Mouse (Mus musculus): ENCODE data around the gene Fgd5. TPM values are rescaled to one million over a fixed set of nuclear protein-coding genes. Genes with fewer than 3 reads are reported as not detected.
A peak's percentile ranks its signal among the peaks of the same experiment; 100 is the strongest.

The Fgd5 gene
- polyA plus RNA-seq, 1 experiment, result not detected

- TF ChIP-seq POLR2A (IDR thresholded peaks at IDR 0.05; ENCODE audit: insufficient read depth, low read depth, low read length) (no peak), CTCF (IDR thresholded peaks at IDR 0.05; ENCODE audit: insufficient read depth, low read depth, low read length) (no peak)
- H3K27ac ChIP-seq (ENCODE audit: insufficient read depth, low read depth, low read length), result no peak overlapping the region
- WGBS, result 38% methylated on average over 3 of the region's 3 CpGs
- no peak overlapping the region for H3K4me3 ChIP-seq (ENCODE audit: insufficient read depth, low read depth, low read length)
- peaks cover 3% of the 10 kb centered on the region; the same call in 1 of the 2 replicates for H3K4me1 ChIP-seq (ENCODE audit: control insufficient read depth, insufficient read depth, low read length)
These were observed 59.5 kb downstream of the Fgd5 start for GRCm38 (mm10) chr6:92038158-92038557.

GRCm38 (mm10) chr6:92041271-92041670, 62.6 kb downstream of the Fgd5 start:
- Histone ChIP-seq H3K4me1 (ENCODE audit: control insufficient read depth, insufficient read depth, low read length) (peaks cover 6% of the 10 kb centered on the region; the same call in 1 of the 2 replicates), H3K27ac (ENCODE audit: insufficient read depth, low read depth, low read length) (no peak overlapping the region), H3K4me3 (ENCODE audit: insufficient read depth, low read depth, low read length) (no peak overlapping the region)
- WGBS, result 85% methylated on average over 5 of the region's 5 CpGs
- TF ChIP-seq POLR2A (IDR thresholded peaks at IDR 0.05; ENCODE audit: insufficient read depth, low read depth, low read length) (no peak), CTCF (IDR thresholded peaks at IDR 0.05; ENCODE audit: insufficient read depth, low read depth, low read length) (no peak)

- H3K4me1 ChIP-seq (ENCODE audit: control insufficient read depth, insufficient read depth, low read length), result peaks cover 6% of the 10 kb centered on the region; the same call in 1 of the 2 replicates
- 43% methylated on average over 4 of the region's 4 CpGs for WGBS
- H3K27ac ChIP-seq (ENCODE audit: insufficient read depth, low read depth, low read length), result no peak overlapping the region
- TF ChIP-seq POLR2A (IDR thresholded peaks at IDR 0.05; ENCODE audit: insufficient read depth, low read depth, low read length) (no peak), CTCF (IDR thresholded peaks at IDR 0.05; ENCODE audit: insufficient read depth, low read depth, low read length) (no peak)
- no peak overlapping the region for H3K4me3 ChIP-seq (ENCODE audit: insufficient read depth, low read depth, low read length)
These were observed 63.4 kb downstream of the Fgd5 start for GRCm38 (mm10) chr6:92042055-92042454.

- Histone ChIP-seq H3K4me3 (ENCODE audit: insufficient read depth, low read depth, low read length) (no peak overlapping the region), H3K4me1 (ENCODE audit: control insufficient read depth, insufficient read depth, low read length) (peaks cover 6% of the 10 kb centered on the region; the same call in 1 of the 2 replicates), H3K27ac (ENCODE audit: insufficient read depth, low read depth, low read length) (no peak overlapping the region)
- WGBS, result 58% methylated on average over 1 of the region's 1 CpGs
- TF ChIP-seq POLR2A (IDR thresholded peaks at IDR 0.05; ENCODE audit: insufficient read depth, low read depth, low read length) (no peak), CTCF (IDR thresholded peaks at IDR 0.05; ENCODE audit: insufficient read depth, low read depth, low read length) (no peak)
These were observed 64.2 kb downstream of the Fgd5 start for GRCm38 (mm10) chr6:92042850-92043249.

- Histone ChIP-seq H3K27ac (ENCODE audit: insufficient read depth, low read depth, low read length) (no peak overlapping the region), H3K4me3 (ENCODE audit: insufficient read depth, low read depth, low read length) (no peak overlapping the region), H3K4me1 (ENCODE audit: control insufficient read depth, insufficient read depth, low read length) (peaks cover 18% of the 10 kb centered on the region)
- WGBS, result 58% methylated on average over 2 of the region's 2 CpGs
- TF ChIP-seq POLR2A (IDR thresholded peaks at IDR 0.05; ENCODE audit: insufficient read depth, low read depth, low read length) (no peak), CTCF (IDR thresholded peaks at IDR 0.05; ENCODE audit: insufficient read depth, low read depth, low read length) (no peak)
These were observed 79.1 kb downstream of the Fgd5 start for GRCm38 (mm10) chr6:92057768-92058167.

GRCm38 (mm10) chr6:92061725-92062124, 83.0 kb downstream of the Fgd5 start:
- WGBS, result 24% methylated on average over 5 of the region's 5 CpGs
- H3K27ac ChIP-seq (ENCODE audit: insufficient read depth, low read depth, low read length), result peak overlapping the region; percentile 52
- H3K4me3 ChIP-seq (ENCODE audit: insufficient read depth, low read depth, low read length), result no peak overlapping the region
- H3K4me1 ChIP-seq (ENCODE audit: control insufficient read depth, insufficient read depth, low read length), result peaks cover 36% of the 10 kb centered on the region
- no peak for TF ChIP-seq CTCF (IDR thresholded peaks at IDR 0.05; ENCODE audit: insufficient read depth, low read depth, low read length)
- no peak for TF ChIP-seq POLR2A (IDR thresholded peaks at IDR 0.05; ENCODE audit: insufficient read depth, low read depth, low read length)

- WGBS, result 91% methylated on average over 2 of the region's 2 CpGs
- Histone ChIP-seq H3K4me3 (ENCODE audit: insufficient read depth, low read depth, low read length) (no peak overlapping the region), H3K4me1 (ENCODE audit: control insufficient read depth, insufficient read depth, low read length) (peaks cover 38% of the 10 kb centered on the region), H3K27ac (ENCODE audit: insufficient read depth, low read depth, low read length) (no peak overlapping the region)
- TF ChIP-seq POLR2A (IDR thresholded peaks at IDR 0.05; ENCODE audit: insufficient read depth, low read depth, low read length) (no peak), CTCF (IDR thresholded peaks at IDR 0.05; ENCODE audit: insufficient read depth, low read depth, low read length) (no peak)
These were observed 84.8 kb downstream of the Fgd5 start for GRCm38 (mm10) chr6:92063452-92063851.

- 46% methylated on average over 10 of the region's 10 CpGs for WGBS
- Histone ChIP-seq H3K4me3 (ENCODE audit: insufficient read depth, low read depth, low read length) (no peak overlapping the region), H3K4me1 (ENCODE audit: control insufficient read depth, insufficient read depth, low read length) (peaks cover 38% of the 10 kb centered on the region), H3K27ac (ENCODE audit: insufficient read depth, low read depth, low read length) (no peak overlapping the region)
- TF ChIP-seq POLR2A (IDR thresholded peaks at IDR 0.05; ENCODE audit: insufficient read depth, low read depth, low read length) (no peak), CTCF (IDR thresholded peaks at IDR 0.05; ENCODE audit: insufficient read depth, low read depth, low read length) (no peak)
These were observed 85.4 kb downstream of the Fgd5 start for GRCm38 (mm10) chr6:92064101-92064500.

GRCm38 (mm10) chr6:92065721-92066496, 87.2 kb downstream of the Fgd5 start:
- no peak overlapping the region for H3K27ac ChIP-seq (ENCODE audit: insufficient read depth, low read depth, low read length)
- WGBS, result 55% methylated on average over 12 of the region's 12 CpGs
- TF ChIP-seq CTCF (IDR thresholded peaks at IDR 0.05; ENCODE audit: insufficient read depth, low read depth, low read length) (peak; percentile 39; the same call in 1 of the 2 replicates), POLR2A (IDR thresholded peaks at IDR 0.05; ENCODE audit: insufficient read depth, low read depth, low read length) (no peak)
- peaks cover 36% of the 10 kb centered on the region for H3K4me1 ChIP-seq (ENCODE audit: control insufficient read depth, insufficient read depth, low read length)
- H3K4me3 ChIP-seq (ENCODE audit: insufficient read depth, low read depth, low read length), result no peak overlapping the region
